Mouse (Mus musculus): ENCODE measurements around the gene Ccdc141. TPM values are rescaled to one million over a fixed set of nuclear protein-coding genes. Genes with fewer than 3 reads are reported as not detected.
A peak's percentile ranks its signal among the peaks of the same experiment; 100 is the strongest.

Ccdc141 gene
- polyA plus RNA-seq, 1 experiment from 2014 or later, result 15.9 TPM

DNA sequence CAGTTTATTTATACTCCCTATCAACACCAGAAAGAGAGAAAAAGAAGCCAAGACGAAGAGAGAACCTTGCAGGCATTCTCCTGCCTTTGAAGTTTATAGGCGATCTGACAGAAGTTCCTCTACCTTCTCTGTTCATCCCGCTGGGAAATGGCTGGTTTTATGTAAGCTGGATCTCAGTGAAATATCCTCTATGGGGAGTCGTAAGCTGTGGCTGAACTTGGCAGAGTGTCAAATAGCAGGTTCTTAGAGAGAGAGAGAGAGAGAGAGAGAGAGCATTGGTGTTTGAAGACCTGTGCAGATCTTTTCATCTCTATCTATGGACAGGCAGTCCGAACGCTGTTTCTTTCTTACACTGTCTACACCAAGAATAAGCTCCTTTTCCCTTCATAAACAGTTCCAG is 2.9 kb upstream of the Ccdc141 start:
- H3K9ac ChIP-seq, result no peak overlapping the region
- H3K36me3 ChIP-seq, result no peaks in the 10 kb centered on the region
- H3K9me3 ChIP-seq, result no peaks in the 10 kb centered on the region
- no peak; the same call in 1 of the 2 replicates for ATAC-seq (ENCODE audit: insufficient number of reproducible peaks, low FRiP score, low TSS enrichment, low read depth)
- H3K27ac ChIP-seq, result no peak overlapping the region
- no peak overlapping the region for H3K4me3 ChIP-seq
- H3K4me1 ChIP-seq, result peaks cover 24% of the 10 kb centered on the region
- H3K27me3 ChIP-seq, result no peaks in the 10 kb centered on the region
- no peak overlapping the region for H3K4me2 ChIP-seq
- 30% methylated on average over 6 of the region's 6 CpGs for WGBS

DNA sequence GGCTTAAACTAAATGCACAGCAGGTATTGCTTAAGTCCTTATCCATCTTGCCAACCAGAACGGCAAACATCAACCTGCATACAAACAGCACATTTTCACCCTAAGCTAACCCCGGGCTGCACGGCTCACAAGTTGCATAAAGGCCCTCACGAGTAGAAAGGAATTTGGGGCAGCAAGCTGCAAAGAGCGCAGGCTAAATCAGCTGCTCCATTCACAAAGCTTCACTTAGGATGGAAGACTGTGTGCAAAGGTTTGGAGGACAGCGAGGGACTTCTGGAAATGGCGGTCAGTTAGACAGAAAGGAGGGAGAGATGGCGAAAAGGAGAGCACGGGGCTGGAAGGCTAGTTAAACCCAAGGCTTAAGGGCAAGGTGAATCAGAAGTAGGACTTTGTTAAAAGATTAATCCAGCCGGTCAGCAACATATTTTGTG is 1.8 kb upstream of the Ccdc141 start:
- H3K27me3 ChIP-seq, result no peaks in the 10 kb centered on the region
- H3K4me2 ChIP-seq, result no peak overlapping the region
- no peaks in the 10 kb centered on the region for H3K9me3 ChIP-seq
- H3K36me3 ChIP-seq, result no peaks in the 10 kb centered on the region
- 54% methylated on average over 10 of the region's 10 CpGs for WGBS
- no peak for ATAC-seq (ENCODE audit: insufficient number of reproducible peaks, low FRiP score, low TSS enrichment, low read depth)
- no peak overlapping the region for H3K4me3 ChIP-seq
- H3K9ac ChIP-seq, result no peak overlapping the region
- no peak overlapping the region for H3K27ac ChIP-seq
- H3K4me1 ChIP-seq, result peaks cover 24% of the 10 kb centered on the region

DNA sequence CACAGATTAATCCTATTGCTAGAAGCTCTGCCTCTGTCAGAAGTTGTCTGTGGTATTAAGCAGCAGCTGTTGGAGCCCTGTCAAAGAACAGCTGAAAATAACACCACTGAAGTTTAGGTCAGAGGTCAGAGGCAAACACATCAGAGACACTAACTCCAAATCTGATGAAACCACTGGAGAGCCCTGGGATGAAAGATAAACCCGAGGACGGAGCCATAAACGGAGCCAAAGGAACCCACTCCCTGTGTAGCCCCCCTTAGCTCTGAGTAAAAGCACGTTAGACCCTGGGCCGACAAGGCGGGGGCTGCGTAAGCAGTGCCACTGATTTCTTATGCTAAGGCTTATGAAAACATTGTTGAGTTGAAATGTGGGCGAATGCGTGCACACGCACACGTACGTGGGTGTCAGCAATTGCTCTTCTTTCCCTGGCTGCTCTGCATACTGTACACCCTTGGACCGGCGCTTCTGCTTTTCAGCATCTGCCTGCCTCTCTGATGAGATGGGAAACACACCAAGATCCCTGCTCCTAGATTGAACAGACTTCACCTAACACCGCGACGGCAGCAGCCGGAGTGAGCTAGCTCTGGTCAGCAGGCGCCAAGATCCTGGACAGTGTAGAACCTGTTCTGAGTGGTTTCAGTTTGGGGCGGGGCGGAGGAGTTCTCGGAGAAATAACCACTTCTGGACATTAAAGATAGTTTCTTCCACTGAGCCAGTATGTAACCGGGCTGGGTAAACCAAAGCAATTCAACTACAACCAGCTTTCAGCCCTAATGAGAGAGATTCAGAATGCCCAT is 1.2 kb upstream of the Ccdc141 start:
- H3K27ac ChIP-seq, result peak overlapping the region; percentile 44; the same call in 1 of the 2 replicates
- peak; percentile 35; the same call in 1 of the 2 replicates for ATAC-seq (ENCODE audit: insufficient number of reproducible peaks, low FRiP score, low TSS enrichment, low read depth)
- no peaks in the 10 kb centered on the region for H3K27me3 ChIP-seq
- H3K9ac ChIP-seq, result no peak overlapping the region
- no peaks in the 10 kb centered on the region for H3K36me3 ChIP-seq
- H3K4me2 ChIP-seq, result peak overlapping the region; percentile 24; the same call in 1 of the 2 replicates
- 38% methylated on average over 23 of the region's 23 CpGs for WGBS
- no peak overlapping the region; the same call in 1 of the 2 replicates for H3K4me3 ChIP-seq
- peaks cover 24% of the 10 kb centered on the region for H3K4me1 ChIP-seq
- no peaks in the 10 kb centered on the region for H3K9me3 ChIP-seq

DNA sequence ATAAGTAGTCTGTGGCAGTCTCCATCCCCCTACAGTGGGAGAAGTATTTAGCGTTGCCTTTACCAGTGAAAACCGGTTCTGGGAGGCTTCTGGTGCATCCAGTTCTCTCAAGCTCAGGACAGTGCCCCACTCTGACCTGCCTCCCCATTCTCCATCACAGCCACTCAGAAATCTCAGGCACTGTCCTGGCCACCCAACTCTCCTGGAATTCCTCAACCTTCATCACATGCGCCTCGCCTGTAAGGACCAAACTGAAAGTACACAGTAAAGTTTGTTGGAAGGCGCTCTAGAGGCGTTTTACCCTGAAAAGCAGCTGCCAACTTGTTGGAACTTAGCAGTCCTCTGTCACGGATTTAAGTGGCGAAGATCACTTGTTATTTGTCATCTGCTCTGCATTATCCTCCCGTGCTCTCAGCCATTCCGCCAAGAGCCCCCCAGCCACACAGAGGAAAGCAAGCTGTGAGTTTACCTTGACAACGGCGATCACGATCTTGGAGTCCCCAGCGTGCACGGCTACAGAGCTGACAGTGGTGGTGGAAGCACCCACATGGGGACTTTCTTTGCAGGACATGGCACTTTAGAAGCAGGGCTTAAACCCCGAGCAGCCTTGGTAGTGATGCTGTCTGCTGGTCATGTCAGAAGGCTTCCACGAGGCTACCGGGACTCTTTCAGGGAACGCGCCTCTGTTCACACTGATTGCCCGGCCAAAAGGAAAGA is 362 bp downstream of the Ccdc141 start:
- WGBS, result 1% methylated on average over 21 of the region's 21 CpGs
- peak; percentile 44; the same call in 1 of the 2 replicates for ATAC-seq (ENCODE audit: insufficient number of reproducible peaks, low FRiP score, low TSS enrichment, low read depth)
- peaks cover 21% of the 10 kb centered on the region for H3K4me1 ChIP-seq
- H3K9ac ChIP-seq, result peak overlapping the region; percentile 44
- H3K9me3 ChIP-seq, result no peaks in the 10 kb centered on the region
- H3K4me3 ChIP-seq, result peak overlapping the region; percentile 48
- peak overlapping the region; percentile 77 for H3K4me2 ChIP-seq
- no peaks in the 10 kb centered on the region for H3K36me3 ChIP-seq
- peak overlapping the region; percentile 61 for H3K27ac ChIP-seq
- H3K27me3 ChIP-seq, result no peaks in the 10 kb centered on the region

DNA sequence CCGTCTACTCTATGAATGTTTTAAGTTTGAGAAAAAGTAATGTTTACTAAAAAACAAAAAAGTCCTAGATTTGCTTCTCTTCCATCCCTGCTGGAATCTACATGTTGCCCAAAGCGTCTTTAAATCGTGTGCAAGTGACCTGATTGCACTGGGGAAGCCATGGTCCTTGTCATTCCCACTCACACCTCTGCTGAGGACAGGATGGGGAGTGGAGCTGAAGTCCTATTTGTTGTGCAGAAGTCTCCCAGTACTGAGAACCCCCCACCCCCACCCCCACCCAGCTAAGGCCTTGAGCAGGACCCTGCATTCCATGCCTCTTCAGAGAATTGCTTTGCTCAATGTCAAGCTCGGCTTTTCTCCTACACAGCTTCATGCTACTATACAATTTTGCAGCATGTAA is 1.2 kb downstream of the Ccdc141 start:
- no peak for ATAC-seq (ENCODE audit: insufficient number of reproducible peaks, low FRiP score, low TSS enrichment, low read depth)
- Histone ChIP-seq H3K9ac (no peak overlapping the region), H3K4me3 (peak overlapping the region; percentile 48; the same call in 1 of the 2 replicates), H3K27ac (no peak overlapping the region), H3K4me1 (peaks cover 21% of the 10 kb centered on the region), H3K27me3 (no peaks in the 10 kb centered on the region), H3K9me3 (no peaks in the 10 kb centered on the region), H3K36me3 (no peaks in the 10 kb centered on the region), H3K4me2 (peak overlapping the region; percentile 77; the same call in 1 of the 2 replicates)
- WGBS, result 83% methylated on average over 4 of the region's 4 CpGs

DNA sequence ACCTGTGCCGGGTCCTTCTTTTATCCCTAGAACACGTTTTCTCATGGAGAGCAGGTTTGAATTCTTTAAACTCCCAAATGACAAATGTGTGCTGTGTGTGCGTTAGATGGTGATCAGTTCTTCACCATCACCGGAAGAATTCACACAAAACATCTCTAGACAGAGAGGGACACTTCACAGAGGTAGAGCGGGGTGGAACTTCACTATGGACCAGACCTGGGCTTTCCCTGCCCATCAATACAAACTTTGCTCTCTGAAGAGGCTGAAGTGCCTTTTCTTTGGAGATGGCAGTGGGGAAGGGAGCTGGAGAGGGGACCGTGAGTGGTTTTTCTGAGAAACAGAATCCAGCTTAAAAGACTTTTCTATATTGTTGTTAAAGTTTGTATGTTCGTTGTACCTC is 1.7 kb downstream of the Ccdc141 start:
- no peak for ATAC-seq (ENCODE audit: insufficient number of reproducible peaks, low FRiP score, low TSS enrichment, low read depth)
- no peaks in the 10 kb centered on the region for H3K36me3 ChIP-seq
- H3K9ac ChIP-seq, result no peak overlapping the region
- H3K4me3 ChIP-seq, result no peak overlapping the region
- no peak overlapping the region for H3K27ac ChIP-seq
- H3K4me1 ChIP-seq, result peaks cover 21% of the 10 kb centered on the region
- no peaks in the 10 kb centered on the region for H3K27me3 ChIP-seq
- no peak overlapping the region for H3K4me2 ChIP-seq
- no peaks in the 10 kb centered on the region for H3K9me3 ChIP-seq
- 87% methylated on average over 7 of the region's 7 CpGs for WGBS

DNA sequence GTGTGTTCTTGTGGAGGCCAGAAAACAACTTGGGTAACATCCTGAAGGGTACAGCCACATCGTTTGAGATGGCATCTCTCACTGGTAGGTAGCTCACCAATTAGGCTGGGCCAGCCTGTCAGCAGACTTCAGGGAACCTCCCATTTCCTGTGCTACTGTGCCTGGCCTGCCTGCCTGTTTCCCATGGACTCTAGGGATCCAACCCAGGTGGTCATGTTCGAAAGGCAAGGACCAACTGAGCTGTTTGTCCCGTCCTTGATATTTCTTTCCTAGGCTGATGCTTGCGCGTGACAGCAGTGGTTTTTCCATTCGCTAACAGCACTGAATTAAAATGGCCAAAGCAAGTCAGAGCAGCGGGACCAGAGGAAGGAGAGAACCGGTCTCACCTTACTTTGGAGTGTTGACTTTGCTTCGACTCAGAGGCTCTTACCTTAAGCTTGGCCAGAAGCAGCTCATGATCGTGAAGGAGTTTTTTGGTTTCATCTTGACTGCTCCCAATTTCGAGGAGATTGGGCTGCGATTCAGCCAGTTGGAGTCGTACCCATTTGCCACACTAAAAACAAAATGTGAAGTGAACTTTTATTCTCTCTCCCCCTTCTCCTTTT is 2.3 kb downstream of the Ccdc141 start:
- no peak for ATAC-seq (ENCODE audit: insufficient number of reproducible peaks, low FRiP score, low TSS enrichment, low read depth)
- no peaks in the 10 kb centered on the region for H3K27me3 ChIP-seq
- no peaks in the 10 kb centered on the region for H3K36me3 ChIP-seq
- 77% methylated on average over 13 of the region's 13 CpGs for WGBS
- no peak overlapping the region for H3K9ac ChIP-seq
- H3K27ac ChIP-seq, result no peak overlapping the region
- H3K4me3 ChIP-seq, result no peak overlapping the region
- peaks cover 21% of the 10 kb centered on the region for H3K4me1 ChIP-seq
- no peak overlapping the region for H3K4me2 ChIP-seq
- no peaks in the 10 kb centered on the region for H3K9me3 ChIP-seq

DNA sequence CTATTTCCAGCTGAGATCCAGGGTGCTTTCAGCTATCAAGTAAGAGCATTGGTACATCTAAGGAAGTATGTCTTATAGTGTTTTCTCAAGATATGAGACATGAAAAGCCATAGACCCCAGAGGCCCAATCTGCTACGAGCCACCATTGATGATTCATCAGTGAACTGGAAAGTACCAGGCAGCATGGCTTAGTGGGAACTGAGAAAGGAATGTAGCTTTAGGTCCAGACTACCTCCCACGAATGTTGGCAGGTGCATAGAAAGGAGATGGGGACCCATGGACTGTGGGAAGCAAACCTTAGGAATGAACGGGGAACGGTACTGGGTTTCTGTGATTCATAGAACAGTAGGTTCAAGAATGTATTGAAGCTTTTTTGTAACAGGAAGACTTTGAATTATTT is 4.1 kb downstream of the Ccdc141 start:
- Histone ChIP-seq H3K4me1 (peaks cover 12% of the 10 kb centered on the region), H3K4me2 (no peak overlapping the region), H3K9me3 (no peaks in the 10 kb centered on the region), H3K27ac (no peak overlapping the region), H3K36me3 (no peaks in the 10 kb centered on the region), H3K4me3 (no peak overlapping the region), H3K27me3 (no peaks in the 10 kb centered on the region), H3K9ac (no peak overlapping the region)
- no peak for ATAC-seq (ENCODE audit: insufficient number of reproducible peaks, low FRiP score, low TSS enrichment, low read depth)
- 86% methylated on average over 4 of the region's 4 CpGs for WGBS

DNA sequence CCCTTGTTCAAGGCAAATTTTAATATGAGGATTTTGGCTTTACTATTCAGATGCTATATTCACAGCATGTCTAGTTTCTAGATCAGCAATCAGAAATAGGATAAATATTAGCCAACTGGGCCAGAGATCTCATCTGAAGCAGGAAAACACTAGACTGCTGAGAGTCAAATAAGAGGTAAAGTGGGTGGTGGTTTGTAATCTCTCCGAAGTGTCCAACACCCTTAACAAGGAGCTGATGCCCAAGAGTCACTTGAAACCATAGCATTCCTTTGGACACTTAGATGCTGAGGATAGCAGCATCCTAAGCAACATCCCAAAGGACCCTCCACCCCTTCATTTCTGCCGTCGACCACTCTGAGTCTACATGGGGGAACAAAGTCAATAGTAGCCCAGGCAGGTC is 5.8 kb downstream of the Ccdc141 start:
- Histone ChIP-seq H3K36me3 (no peaks in the 10 kb centered on the region), H3K27me3 (no peaks in the 10 kb centered on the region), H3K9ac (no peak overlapping the region), H3K4me2 (no peak overlapping the region), H3K4me3 (no peak overlapping the region), H3K27ac (no peak overlapping the region), H3K9me3 (no peaks in the 10 kb centered on the region), H3K4me1 (peaks cover under 1% of the 10 kb centered on the region)
- WGBS, result 82% methylated on average over 3 of the region's 3 CpGs
- no peak for ATAC-seq (ENCODE audit: insufficient number of reproducible peaks, low FRiP score, low TSS enrichment, low read depth)

DNA sequence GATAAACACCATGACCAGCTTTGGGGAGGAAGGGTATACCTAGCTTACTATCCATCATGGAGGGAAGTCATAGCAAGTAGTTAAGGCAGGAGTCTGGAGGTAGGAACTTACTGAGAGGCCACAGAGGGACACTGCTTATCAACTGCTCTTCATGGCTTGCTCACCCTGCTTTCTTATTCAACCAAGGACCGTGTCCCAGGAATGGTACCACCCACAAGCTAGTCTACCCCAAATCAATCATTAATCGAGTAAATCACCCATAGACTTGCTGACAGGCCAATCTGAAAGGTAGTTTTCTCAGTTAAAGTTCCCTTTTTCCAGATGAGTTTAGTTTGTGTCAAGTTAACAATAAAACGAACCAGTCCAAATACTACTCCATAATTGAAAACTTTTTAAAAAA is 7.1 kb downstream of the Ccdc141 start:
- WGBS, result 84% methylated on average over 3 of the region's 3 CpGs
- Histone ChIP-seq H3K27me3 (no peaks in the 10 kb centered on the region), H3K36me3 (no peaks in the 10 kb centered on the region), H3K4me1 (no peaks in the 10 kb centered on the region), H3K9ac (no peak overlapping the region), H3K4me2 (no peak overlapping the region), H3K27ac (no peak overlapping the region), H3K9me3 (no peaks in the 10 kb centered on the region), H3K4me3 (no peak overlapping the region)
- ATAC-seq (ENCODE audit: insufficient number of reproducible peaks, low FRiP score, low TSS enrichment, low read depth), result no peak

DNA sequence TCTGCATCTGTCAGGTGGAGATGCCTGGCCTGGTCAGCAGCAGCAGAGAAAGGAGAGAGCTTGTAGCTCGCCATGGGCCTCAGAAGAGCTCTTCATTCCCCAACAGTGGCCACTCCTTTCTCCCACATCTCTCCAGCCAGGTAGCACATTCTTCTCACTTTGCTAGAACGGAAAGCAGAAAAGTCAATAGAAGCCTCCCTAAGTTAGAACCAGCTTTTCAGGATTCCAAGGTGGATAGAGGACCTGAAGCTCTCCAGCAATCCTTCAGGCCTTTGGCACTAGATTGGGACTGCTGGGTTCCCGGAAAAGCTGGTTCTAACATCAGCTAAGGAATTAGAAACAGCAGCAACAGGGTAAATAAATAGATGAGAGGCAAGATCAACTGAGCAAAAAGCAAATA is 8.3 kb downstream of the Ccdc141 start:
- Histone ChIP-seq H3K4me2 (no peak overlapping the region), H3K9ac (no peak overlapping the region), H3K27ac (no peak overlapping the region), H3K4me1 (no peaks in the 10 kb centered on the region), H3K27me3 (no peaks in the 10 kb centered on the region), H3K9me3 (no peaks in the 10 kb centered on the region), H3K36me3 (no peaks in the 10 kb centered on the region), H3K4me3 (no peak overlapping the region)
- ATAC-seq (ENCODE audit: insufficient number of reproducible peaks, low FRiP score, low TSS enrichment, low read depth), result no peak
- 76% methylated on average over 3 of the region's 3 CpGs for WGBS

DNA sequence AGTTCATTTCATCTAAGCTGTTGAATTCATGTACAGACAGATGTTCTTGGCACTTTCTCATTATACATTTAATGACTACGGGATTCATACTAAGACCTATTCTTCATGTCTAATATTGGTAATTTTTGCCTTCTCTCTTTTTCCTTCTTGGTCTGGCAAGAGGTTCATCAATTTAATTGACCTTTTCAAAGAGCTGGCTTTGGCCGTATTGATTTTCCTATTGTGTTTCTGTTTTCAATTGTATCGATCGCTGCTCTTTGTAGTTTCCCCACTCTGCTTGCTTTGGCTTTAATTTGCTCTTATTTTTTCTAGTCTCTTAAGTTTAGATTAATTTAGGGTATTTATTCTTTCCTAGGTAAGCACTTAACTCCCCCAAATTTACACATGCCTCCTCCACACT is 12.9 kb downstream of the Ccdc141 start:
- Histone ChIP-seq H3K27me3 (no peaks in the 10 kb centered on the region), H3K27ac (no peak overlapping the region), H3K9me3 (no peaks in the 10 kb centered on the region), H3K4me1 (no peaks in the 10 kb centered on the region), H3K4me3 (no peak overlapping the region), H3K36me3 (no peaks in the 10 kb centered on the region), H3K4me2 (no peak overlapping the region), H3K9ac (no peak overlapping the region)
- ATAC-seq (ENCODE audit: insufficient number of reproducible peaks, low FRiP score, low TSS enrichment, low read depth), result no peak
- WGBS, result 93% methylated on average over 4 of the region's 4 CpGs

Measured in limb, embryonic 15.5 days (tissue).